Mouse (Mus musculus) liver, adult 2 months (tissue): ENCODE results near the gene Arntl.

Experiments
- CTCF ChIP-seq: fragments of 200-500 bp; IDR thresholded peaks from 2 replicates; pipeline ENCODE4 v1.5.1; 2011; ENCODE audit warnings: low read depth, low read length, control low read depth
- POLR2A ChIP-seq: fragments of 200-500 bp; IDR thresholded peaks from 2 replicates; pipeline ENCODE4 v1.6.1; 2011; ENCODE audit warnings: low read length, control low read depth; ENCODE audit not compliant: insufficient read depth; ENCODE audit errors: extremely low read depth

- TF ChIP-seq CTCF (no peak), POLR2A (no peak)
These were observed 39.9 kb downstream of the Arntl start for GRCm38 (mm10) chr7:113247167-113247566.
